In the genomic region with DNA sequence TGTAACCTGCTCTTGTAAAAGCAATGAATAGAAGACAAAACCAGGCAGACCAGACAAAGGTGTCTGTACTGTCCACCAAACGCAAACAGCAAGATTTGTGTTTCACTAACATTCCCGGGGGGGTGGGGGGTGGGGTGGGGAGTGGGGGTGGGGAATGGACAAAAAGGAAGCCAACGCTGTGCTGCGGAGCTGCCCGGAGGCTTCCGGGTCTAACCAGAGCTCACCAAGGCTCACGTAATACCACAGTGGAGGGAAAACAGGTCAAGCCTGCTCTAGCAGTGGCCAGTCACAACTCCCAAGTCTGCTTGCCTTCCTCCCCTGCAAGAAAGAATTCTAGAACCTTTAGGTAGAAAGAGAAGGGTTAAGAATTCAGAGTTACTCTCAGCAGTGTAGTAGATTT, we compare ENCODE assay signal across 10 mouse cellular contexts. TPM values are rescaled to one million over a fixed set of nuclear protein-coding genes. Genes with fewer than 3 reads are reported as not detected.
DNase-seq lines count a peak whose midpoint lies in the region; ATAC-seq and TF ChIP-seq lines count a peak whose summit lies in the region.
"Had no signal": no experiment of that assay in that cellular context is flagged by ENCODE, and none has a peak within 500 bp of the region (broad histone marks: within the 10 kb centered on the region; RNA-seq: fewer than 3 reads in every experiment).

No protein-coding gene starts in this region.

- DNase-seq in kidney, adult 18-20 months = no peak
- DNase-seq in forebrain, postnatal 0 days = no peak
- DNase-seq in limb, embryonic 14.5 days (ENCODE audit: low spot score) = no peak
- DNase-seq in ovary, postnatal 10 days (ENCODE audit: low spot score) = no peak
- DNase-seq in adipocyte (ENCODE audit: low spot score) = no peak
- DNase-seq in urinary bladder, postnatal 36 days (ENCODE audit: low spot score in 2 of 2) = no peak

- peak overlapping the region; percentile 91 for H3K9ac ChIP-seq in kidney, embryonic 16.5 days (replicated peaks; ENCODE audit: low read length)
- no peak overlapping the region for H3K9ac ChIP-seq in forebrain, postnatal 0 days
- H3K9ac ChIP-seq in limb, embryonic 14.5 days (ENCODE audit: low read depth, low read length, severe bottlenecking) = no peak overlapping the region
- H3K9ac ChIP-seq in neural tube, embryonic 13.5 days = peak overlapping the region; percentile 90

- H3K9me3 ChIP-seq in kidney, embryonic 16.5 days (ENCODE audit: low read length) = no peaks in the 10 kb centered on the region
- no peaks in the 10 kb centered on the region for H3K9me3 ChIP-seq in forebrain, postnatal 0 days (ENCODE audit: low read length)
- H3K9me3 ChIP-seq in limb, embryonic 14.5 days (ENCODE audit: control insufficient read depth, low read length) = no peaks in the 10 kb centered on the region
- no peaks in the 10 kb centered on the region for H3K9me3 ChIP-seq in neural tube, embryonic 13.5 days
- H3K9me3 ChIP-seq: limb, embryonic 15.5 days had no signal

- peak overlapping the region; percentile 65 for H3K4me2 ChIP-seq in kidney, embryonic 16.5 days (replicated peaks; ENCODE audit: low read depth, low read length)
- peak overlapping the region; percentile 87; the same call in 1 of the 2 replicates for H3K4me2 ChIP-seq in forebrain, postnatal 0 days (ENCODE audit: low read depth)
- H3K4me2 ChIP-seq in limb, embryonic 14.5 days (replicated peaks; ENCODE audit: low read depth, low read length, severe bottlenecking) = 0 out of 2 replicates have a peak overlapping the region, but pooled peaks have one; percentile 86
- peak overlapping the region; percentile 92 for H3K4me2 ChIP-seq in neural tube, embryonic 13.5 days

- no peaks in the 10 kb centered on the region for H3K27me3 ChIP-seq in kidney, embryonic 16.5 days (ENCODE audit: insufficient read depth, low read length)
- H3K27me3 ChIP-seq in forebrain, postnatal 0 days (ENCODE audit: insufficient read depth, low read length) = no peaks in the 10 kb centered on the region
- H3K27me3 ChIP-seq in limb, embryonic 14.5 days (ENCODE audit: control insufficient read depth, insufficient read depth, low read length) = no peaks in the 10 kb centered on the region
- no peaks in the 10 kb centered on the region for H3K27me3 ChIP-seq in neural tube, embryonic 13.5 days
- H3K27me3 ChIP-seq: limb, embryonic 15.5 days had no signal

- peak overlapping the region; percentile 57; the same call in 1 of the 2 replicates for H3K4me3 ChIP-seq in kidney, embryonic 16.5 days (ENCODE audit: low read length)
- H3K4me3 ChIP-seq in forebrain, postnatal 0 days (ENCODE audit: low read depth, low read length) = no peak overlapping the region
- H3K4me3 ChIP-seq in limb, embryonic 14.5 days (replicated peaks; ENCODE audit: low read length) = no peak overlapping the region
- H3K4me3 ChIP-seq in neural tube, embryonic 13.5 days = peak overlapping the region; percentile 51; the same call in 1 of the 2 replicates

- peak overlapping the region; percentile 99 for H3K27ac ChIP-seq in kidney, embryonic 16.5 days (ENCODE audit: low read length)
- H3K27ac ChIP-seq in forebrain, postnatal 0 days (ENCODE audit: low read depth, low read length) = no peak overlapping the region
- no peak overlapping the region for H3K27ac ChIP-seq in limb, embryonic 14.5 days (replicated peaks; ENCODE audit: low read depth, low read length)
- H3K27ac ChIP-seq in neural tube, embryonic 13.5 days (replicated peaks) = peak overlapping the region; percentile 99

- WGBS in kidney, embryonic 16.5 days = 61% methylated on average over 7 of the region's 7 CpGs
- WGBS in forebrain, postnatal 0 days = 63% methylated on average over 7 of the region's 7 CpGs
- 63% methylated on average over 7 of the region's 7 CpGs for WGBS in limb, embryonic 14.5 days
- 16% methylated on average over 7 of the region's 7 CpGs for WGBS in neural tube, embryonic 13.5 days

- H3K4me1 ChIP-seq in kidney, embryonic 16.5 days (ENCODE audit: insufficient read depth, low read length) = peaks cover 17% of the 10 kb centered on the region
- H3K4me1 ChIP-seq in forebrain, postnatal 0 days (ENCODE audit: insufficient read depth) = peaks cover 7% of the 10 kb centered on the region; the same call in 1 of the 2 replicates
- peaks cover 10% of the 10 kb centered on the region; the same call in 1 of the 2 replicates for H3K4me1 ChIP-seq in limb, embryonic 14.5 days (ENCODE audit: control insufficient read depth, insufficient read depth, low read length)
- H3K4me1 ChIP-seq in neural tube, embryonic 13.5 days (replicated peaks) = peaks cover 31% of the 10 kb centered on the region

- no peak for TF ChIP-seq CTCF in forebrain, postnatal 0 days (IDR thresholded peaks at IDR 0.05; ENCODE audit: low read depth)

- TF ChIP-seq POLR2A in limb, embryonic 14.5 days (IDR thresholded peaks at IDR 0.05; ENCODE audit: borderline replicate concordance, extremely low read depth, insufficient read depth, insufficient read length) = no peak

- no peaks in the 10 kb centered on the region for H3K36me3 ChIP-seq in kidney, embryonic 16.5 days (ENCODE audit: insufficient read depth, low read length)
- no peaks in the 10 kb centered on the region for H3K36me3 ChIP-seq in forebrain, postnatal 0 days (ENCODE audit: insufficient read depth)
- no peaks in the 10 kb centered on the region for H3K36me3 ChIP-seq in limb, embryonic 14.5 days (ENCODE audit: control insufficient read depth, insufficient read depth, low read length)
- no peaks in the 10 kb centered on the region for H3K36me3 ChIP-seq in neural tube, embryonic 13.5 days
- H3K36me3 ChIP-seq: G1E; limb, embryonic 15.5 days had no signal

- ATAC-seq in kidney, embryonic 16.5 days (ENCODE audit: low FRiP score, low TSS enrichment) = no peak
- no peak for ATAC-seq in forebrain, postnatal 0 days
- no peak for ATAC-seq in limb, embryonic 14.5 days (ENCODE audit: low FRiP score, low read depth)
- ATAC-seq in neural tube, embryonic 13.5 days (ENCODE audit: low read depth) = no peak

RNA-seq across cellular contexts. Expression of gene Actg1, which starts 30.9 kb away (rescaled TPM):
- polyA plus RNA-seq in kidney, embryonic 16.5 days (2015; fragmentation: Nextera tagmentation; extraction: Ambion mirVana) = 2,803 and 2,860 TPM in 2 replicates
- 2,455 and 2,516 TPM in 2 replicates for total RNA-seq in forebrain, postnatal 0 days (2014; rRNA removed)
- 4,096 and 4,381 TPM in 2 replicates for polyA plus RNA-seq in forebrain, postnatal 0 days (2015; fragmentation: Nextera tagmentation; extraction: Ambion mirVana)
- polyA plus RNA-seq in limb, embryonic 14.5 days (2012; rRNA removed) = 1,359 and 1,631 TPM in 2 replicates
- 2,223 and 2,513 TPM in 2 replicates for polyA plus RNA-seq in limb, embryonic 14.5 days (2014; fragmentation: Nextera tagmentation; extraction: Ambion mirVana)
- polyA plus RNA-seq in neural tube, embryonic 13.5 days (2015; fragmentation: Nextera tagmentation; extraction: Ambion mirVana) = 3,932 and 3,979 TPM in 2 replicates

RNA-seq across cellular contexts. Expression of gene Fscn2, which starts 43.9 kb away (rescaled TPM):
- polyA plus RNA-seq in kidney, embryonic 16.5 days (2015; fragmentation: Nextera tagmentation; extraction: Ambion mirVana) = 0.72 and 0.82 TPM in 2 replicates
- 0.29 TPM in 1 of 2 replicates, not detected in the other for total RNA-seq in forebrain, postnatal 0 days (2014; rRNA removed)
- polyA plus RNA-seq in forebrain, postnatal 0 days (2015; fragmentation: Nextera tagmentation; extraction: Ambion mirVana) = 1.9 and 2.0 TPM in 2 replicates
- 0.32 and 0.36 TPM in 2 replicates for polyA plus RNA-seq in limb, embryonic 14.5 days (2012; rRNA removed)
- 0.88 and 1.6 TPM in 2 replicates for polyA plus RNA-seq in limb, embryonic 14.5 days (2014; fragmentation: Nextera tagmentation; extraction: Ambion mirVana)
- 1.3 and 1.5 TPM in 2 replicates for polyA plus RNA-seq in neural tube, embryonic 13.5 days (2015; fragmentation: Nextera tagmentation; extraction: Ambion mirVana)
- polyA plus RNA-seq: G1E had no signal

Comparison
In these comparisons a context has a peak if more than half of its experiments do, and no peak if none do; other contexts are left out.
1. H3K27ac ChIP-seq: peak in kidney, embryonic 16.5 days (single experiment) and neural tube, embryonic 13.5 days (single experiment); none in forebrain, postnatal 0 days (single experiment) and limb, embryonic 14.5 days (single experiment).
2. H3K4me3 ChIP-seq: peak in kidney, embryonic 16.5 days (single experiment) and neural tube, embryonic 13.5 days (single experiment); none in forebrain, postnatal 0 days (single experiment) and limb, embryonic 14.5 days (single experiment).
3. H3K9ac ChIP-seq: peak in kidney, embryonic 16.5 days (single experiment) and neural tube, embryonic 13.5 days (single experiment); none in forebrain, postnatal 0 days (single experiment) and limb, embryonic 14.5 days (single experiment).
4. Peak in every context shown above with its lines, with median percentiles within 50 percentile points of each other: H3K4me2 ChIP-seq.